Mouse (Mus musculus) ovary, adult 18-20 months (tissue): ENCODE data around the gene Usp25.
A peak's percentile ranks its signal among the peaks of the same experiment; 100 is the strongest.

Source experiments
- DNase-seq: peaks from one replicate; pipeline ENCODE4 v3.0.0; 2022; ENCODE audit warnings: low spot score, mixed read lengths

Gene Usp25

DNA sequence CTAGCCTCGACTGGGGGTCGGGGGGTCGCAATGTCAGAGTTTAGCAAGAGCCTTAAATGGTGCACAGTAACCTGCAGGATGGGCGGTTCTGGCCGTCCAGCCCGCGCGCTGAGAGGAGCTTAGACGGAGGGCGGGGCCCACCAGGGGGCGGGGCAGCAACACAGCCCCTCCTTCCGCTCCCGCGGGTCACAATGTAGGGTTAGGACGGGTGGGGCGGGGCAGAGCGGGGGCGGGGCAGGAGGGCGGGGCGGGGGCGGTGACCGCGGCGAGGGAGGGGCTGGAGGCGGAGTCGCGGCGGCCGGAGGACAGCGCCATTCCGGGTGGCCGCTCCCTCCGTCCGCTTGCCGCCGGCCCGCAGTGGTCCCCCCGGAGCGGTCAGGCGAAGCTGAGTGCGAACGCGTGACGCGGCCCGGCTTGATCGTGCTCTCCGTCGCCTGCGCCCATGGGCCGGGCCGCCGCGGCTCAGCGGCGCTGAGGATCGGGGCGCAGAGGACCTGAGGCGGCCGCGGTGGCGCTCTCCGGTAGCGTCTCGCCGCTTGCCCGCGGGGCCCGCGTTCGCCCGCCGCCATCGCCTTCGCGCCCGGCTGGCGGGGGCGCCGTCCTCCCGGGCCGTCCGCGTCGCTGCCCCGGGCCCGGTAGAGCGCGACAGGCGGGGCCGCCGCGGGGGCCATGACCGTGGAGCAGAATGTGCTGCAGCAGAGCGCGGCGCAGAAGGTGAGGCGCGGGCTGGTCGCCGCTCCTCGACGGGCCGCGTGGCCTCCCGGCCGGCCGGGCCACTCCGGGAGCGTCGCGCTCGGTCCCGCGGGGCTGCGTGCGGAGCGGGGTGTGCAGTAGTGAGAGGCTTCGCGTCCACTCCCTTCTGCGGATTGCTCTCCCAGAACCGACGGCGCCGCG lies at the start of gene Usp25:
Usp25 (plus strand) TSS at position 280 of the 894 bp plus-strand sequence.
- DNase-seq: peak; percentile 88

DNA sequence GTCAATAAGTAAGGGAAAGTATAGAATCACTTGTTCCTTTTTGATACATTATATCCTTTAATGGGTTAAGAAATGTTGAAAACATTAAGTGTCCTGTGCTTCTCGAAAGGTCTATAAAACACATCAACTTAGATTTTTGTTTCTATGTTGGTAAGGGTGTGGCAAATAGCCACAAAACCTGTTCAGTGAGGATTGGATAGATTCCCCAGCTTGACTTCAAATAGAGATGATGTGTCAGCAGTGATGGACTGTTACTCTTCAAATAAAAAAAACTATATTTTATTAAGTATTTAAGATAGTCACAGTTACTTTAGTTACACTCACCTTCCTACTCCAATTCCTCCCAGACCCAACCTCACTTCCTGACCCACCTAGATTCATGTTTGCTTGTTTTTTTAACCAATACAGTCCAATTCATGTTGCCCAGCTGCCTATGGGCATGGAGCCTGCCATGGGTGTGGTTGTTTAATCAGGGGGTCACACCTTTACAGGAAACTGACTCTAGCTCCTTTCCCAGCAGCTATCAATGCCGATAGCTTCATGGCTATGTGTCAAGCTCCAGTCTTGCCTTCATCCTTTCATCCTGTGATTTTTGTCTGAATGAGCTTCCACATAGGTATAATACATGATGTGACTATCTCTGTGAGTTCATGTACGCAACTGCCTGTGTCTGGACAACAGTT lies 45.8 kb upstream of the Usp25 start:
- no peak for DNase-seq

DNA sequence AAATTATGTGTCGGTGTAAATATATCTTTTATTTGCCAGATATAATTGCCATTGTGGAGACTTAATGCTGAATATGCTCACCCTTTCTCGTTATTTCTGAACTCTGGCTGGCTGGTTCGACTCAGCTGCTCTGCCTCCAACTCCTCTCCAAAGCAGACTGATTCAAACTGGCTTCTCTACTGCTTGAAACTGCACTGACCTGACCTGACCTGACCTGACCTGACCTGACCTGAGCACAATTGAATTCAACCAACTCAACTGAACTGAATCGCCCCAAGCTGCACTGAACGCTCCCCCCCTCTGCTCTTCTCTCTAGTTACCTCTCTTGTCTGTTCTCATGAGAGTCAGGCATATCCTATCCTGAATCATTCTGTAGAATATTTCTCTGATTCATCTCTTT lies 42.3 kb upstream of the Usp25 start:
- DNase-seq: no peak

DNA sequence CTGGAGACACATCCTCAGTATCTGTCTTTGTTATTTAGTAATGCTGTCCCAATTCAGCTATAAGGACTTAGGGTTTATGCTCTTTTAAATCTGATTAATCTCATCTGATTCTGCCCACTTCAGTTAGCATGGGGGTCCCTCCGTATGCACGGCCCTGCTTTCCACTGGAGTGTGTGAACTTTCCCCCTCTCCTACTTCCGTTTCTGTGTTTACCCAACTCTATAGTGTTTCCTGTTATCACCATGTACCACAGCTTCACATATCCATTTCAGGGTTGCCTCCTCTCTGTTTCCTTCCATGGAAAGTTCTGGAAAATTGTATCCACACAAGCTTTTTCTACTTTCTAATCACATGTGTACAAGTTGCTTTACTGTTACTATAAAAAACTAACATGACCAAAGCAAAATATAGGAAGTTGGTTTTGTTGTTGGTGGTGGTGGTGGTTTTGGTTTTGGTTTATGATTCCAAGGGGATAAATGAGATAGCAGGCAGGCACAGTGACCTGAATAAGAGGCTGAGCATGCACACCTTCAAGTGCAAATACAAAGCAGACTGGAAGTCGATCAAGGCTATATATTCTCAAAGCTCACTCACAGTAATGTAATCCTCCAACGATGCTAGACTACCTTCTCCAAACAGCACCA lies 36.6 kb upstream of the Usp25 start:
- no peak for DNase-seq

DNA sequence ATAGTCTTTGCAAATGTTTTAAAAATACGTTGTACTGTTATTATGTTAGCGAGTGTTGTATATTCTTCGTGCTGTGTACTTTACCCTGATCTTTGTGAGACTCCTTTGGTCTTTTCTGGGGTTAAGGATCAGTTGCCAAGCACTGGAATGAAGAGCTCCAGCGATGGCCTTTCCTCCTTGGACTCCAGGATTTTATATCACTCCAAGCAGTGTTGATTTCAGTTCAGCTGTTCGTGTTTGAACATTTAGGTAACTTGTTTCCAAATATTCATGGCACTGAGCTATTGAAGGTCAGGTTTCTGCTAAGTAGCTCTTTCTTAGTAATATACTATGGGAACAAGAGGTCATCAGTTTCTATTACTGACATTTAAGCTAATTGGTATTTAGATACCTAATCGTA lies 29.8 kb upstream of the Usp25 start:
- DNase-seq: no peak

DNA sequence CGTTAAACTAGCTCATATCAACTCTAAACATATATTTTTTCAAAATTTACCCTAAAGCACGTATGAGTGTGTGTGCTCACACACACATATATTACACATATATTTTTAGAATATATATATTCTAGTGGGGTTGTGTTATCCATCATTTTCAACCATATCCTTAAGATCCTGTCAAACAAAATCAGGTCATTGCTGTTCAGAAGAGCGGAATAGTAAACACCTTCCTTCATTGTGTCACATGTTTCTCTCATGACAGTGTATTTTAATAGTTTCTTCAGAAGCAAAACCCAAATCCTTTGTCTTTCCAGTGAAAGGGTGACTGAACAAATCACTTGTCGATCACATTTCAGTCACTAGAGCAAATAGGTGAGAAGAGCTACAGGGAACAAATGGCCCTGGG lies 25.8 kb upstream of the Usp25 start:
- DNase-seq: no peak

DNA sequence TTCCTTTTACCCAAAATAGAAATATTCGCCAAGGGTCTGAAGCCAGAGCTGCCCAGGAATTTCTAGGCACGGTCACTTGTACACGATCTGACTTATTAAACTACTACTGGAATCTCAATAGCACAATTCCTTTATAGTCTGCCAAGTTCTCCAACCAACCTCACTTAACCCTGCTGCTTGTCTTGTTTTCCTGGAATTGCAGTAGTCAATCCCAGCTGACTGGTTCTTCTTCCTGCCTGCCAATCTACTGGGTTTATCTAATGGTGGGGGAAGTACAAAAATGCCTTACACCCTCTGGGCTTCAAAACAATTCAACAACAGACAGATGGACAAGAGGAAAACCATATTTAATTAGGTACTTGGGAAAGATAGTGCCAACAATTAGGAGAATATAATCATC lies 9.6 kb upstream of the Usp25 start:
- DNase-seq: no peak

DNA sequence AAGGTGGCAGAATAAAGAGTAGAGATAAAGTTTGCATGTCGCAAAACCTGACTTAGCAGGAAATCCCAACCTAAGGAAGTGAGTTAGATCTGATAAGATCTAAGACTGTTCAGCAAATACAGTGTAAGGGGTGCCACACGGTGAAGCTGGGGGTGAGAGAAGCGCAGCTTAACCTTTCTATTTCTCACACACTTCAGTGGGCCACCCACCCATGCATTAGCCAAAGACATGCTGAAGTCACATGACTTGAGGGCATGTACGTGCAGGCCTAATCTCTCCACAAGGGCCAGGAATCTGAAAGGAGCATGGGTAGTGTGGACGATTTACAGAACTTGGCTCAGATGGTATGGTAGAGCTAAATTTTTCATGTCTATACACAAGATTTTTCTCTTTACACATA lies 4.3 kb upstream of the Usp25 start:
- no peak for DNase-seq

DNA sequence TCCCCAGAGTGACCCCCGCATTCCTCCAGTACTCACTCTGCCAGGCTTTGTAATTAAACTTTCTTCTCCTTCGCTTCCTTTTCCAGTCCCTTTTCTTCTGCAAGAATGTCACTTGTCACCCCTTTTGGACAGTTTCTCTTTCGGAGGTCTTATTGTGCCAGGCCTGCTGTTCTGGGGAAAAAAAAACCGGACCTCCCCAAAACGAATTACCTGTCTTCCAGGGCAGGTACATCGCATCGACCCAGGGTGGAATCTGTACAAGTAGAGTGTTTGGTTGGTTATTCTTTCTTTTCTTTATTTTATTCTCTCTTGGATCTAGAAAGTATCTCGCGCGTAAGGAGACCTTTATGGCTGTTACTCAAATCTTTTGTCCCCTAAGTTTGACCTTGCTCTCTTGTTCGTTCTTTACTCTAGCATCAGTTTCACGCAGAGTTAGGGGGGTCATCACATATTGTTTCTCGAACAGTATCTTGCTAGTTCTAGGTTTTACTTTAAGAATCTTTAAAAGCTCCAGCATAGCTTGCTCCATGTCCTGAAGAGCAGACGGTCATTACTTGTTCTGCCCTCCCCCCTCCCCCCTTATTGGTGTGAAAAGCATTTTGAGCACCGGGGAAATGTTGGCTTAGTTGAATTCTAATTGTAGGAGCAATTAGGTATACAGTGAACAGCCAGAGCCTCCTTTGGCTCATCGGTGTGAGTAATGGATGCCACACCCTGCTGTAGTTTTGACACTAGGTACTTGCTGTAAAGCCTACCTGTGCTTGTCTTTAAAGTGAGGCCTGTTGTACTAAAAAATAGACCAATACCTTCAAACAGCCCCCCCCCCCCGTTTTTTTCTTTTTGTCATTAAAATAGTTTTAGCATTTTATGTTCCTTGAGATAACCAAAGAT lies 1.1 kb downstream of the Usp25 start:
- no peak for DNase-seq

DNA sequence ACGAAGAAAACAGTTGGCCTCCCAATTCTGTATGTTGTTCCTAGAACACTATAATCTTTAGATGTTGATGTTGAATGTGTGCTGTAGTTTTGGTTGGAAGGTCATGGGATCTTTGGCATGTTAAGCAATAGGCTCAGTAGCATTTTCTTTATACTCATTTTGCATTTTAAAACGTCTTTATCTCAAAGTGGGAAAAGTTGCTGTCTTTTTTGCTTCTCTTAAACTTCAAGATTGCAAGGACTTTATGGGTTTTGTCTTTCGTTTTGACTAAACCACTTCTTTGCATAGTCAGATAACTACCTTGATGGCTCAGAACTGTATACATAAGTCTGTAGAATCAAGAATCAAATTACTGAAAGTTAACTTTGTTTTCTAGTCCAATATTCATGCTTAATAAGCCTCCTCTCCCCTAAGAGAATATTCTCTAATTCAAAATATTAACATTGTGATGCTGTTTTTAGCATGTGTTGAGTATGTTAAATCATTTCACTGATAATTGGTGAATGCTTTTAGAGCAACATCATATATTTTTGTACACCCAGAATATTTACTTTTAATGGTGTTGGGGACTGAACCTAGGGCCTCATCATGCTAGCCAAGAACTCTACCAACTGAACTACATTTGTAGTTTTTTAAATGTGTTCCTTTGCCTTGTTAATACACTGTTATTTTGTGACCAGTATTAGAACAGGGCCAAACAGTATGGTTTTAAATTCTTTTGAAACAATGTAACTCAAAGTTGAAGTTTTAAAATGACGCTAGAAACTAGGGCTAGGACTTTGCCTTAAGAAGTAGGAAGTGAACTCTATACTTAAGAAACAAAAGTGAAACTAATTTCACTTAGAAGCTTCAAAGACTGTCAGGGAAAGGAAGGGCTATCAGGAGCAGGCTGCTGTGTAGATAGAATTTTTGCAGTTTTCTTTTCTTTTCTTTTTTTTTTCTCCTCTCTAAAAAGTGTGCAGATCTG lies 2.2 kb downstream of the Usp25 start:
- DNase-seq: no peak

DNA sequence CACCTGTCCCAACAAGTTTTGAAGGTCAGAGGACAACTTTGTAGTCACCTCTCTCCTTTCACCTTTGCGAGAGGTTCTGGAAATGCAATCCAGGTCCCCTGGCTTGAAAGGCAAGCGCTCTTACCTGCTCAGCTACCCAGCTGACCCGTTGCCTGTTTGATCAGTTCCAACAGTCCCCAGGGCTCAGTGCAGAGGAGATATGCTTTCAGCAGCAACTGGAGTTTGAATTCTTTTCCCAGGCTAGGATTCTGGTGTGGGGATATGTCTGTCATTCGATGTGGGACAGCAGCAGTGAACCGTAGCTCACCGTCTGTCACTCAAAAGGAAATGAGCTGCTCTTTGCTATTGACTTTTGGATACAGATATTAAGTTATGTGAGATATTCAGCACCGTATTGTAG lies 4.4 kb downstream of the Usp25 start:
- no peak for DNase-seq

DNA sequence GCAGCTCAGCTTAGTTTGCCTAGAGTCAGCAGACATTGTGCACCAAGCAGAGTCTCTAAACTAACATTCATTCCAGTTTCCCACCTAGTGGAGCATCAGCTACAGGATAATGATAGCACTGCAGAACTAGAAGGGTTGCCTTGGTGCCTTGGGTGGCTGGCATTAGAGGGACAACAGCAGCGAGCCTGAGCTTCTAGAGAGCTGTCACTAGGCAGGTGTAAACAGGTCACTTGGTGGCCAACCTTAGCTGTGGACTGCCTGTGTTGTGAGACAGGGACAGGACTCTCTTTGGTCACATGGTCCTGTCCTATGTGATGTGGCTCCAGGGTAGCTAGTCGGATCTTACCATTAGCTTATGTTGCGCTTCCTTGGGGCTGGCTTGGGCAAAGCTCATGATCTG lies 6.7 kb downstream of the Usp25 start:
- DNase-seq: no peak

DNA sequence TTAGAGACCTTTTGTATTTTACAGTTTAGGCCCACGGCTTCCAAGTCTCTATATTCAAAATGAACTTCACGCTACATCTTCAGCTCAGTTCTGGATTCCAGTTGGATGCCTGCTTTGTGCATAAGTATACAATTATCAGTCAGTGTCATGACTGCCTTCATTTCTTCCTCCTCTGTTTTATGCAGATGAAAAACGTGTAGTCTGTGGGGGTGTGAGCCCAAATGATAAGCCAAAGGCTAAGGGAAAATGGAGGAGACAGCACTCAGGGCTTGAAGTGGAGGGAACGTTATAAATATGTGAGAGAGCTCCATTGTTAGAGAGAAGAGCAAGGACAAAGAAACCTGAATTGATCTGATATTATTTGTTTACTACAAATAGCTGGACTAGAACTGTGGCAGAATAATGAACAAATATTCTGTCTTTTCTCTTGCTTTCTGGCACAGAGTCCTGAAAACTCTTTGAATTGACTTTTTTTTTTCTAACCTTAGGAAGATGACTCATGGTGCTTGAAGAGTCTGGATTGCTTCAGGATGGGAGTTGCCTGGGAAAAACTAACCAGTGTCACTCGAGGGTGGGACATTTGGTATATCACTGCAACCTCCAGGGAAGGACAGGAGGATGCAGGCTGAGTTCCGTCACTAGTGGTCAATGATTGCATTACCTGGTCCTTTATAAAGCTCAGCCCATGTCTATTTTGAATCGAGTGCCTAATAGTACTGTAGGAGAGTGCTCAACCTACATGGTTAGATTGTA lies 10.3 kb downstream of the Usp25 start:
- no peak for DNase-seq

DNA sequence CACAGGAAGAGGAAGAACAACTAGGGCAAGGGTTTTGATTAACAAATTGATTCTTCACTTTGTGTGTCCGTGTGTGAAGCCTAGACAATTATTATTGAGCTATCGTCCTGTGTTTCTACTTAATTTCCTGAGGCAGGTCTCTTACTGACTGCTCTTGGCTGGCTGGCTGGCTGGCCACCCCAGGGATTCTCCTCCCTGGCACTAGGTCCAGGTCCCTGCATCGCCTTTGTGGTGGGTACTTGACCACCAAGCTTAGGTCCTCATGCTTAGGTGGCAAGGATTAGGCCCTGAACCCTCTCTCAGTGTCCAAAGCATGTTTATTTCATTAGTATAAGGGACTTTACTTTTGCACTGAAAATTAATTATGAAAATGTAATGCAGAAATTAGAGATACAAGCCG lies 12.6 kb downstream of the Usp25 start:
- no peak for DNase-seq

DNA sequence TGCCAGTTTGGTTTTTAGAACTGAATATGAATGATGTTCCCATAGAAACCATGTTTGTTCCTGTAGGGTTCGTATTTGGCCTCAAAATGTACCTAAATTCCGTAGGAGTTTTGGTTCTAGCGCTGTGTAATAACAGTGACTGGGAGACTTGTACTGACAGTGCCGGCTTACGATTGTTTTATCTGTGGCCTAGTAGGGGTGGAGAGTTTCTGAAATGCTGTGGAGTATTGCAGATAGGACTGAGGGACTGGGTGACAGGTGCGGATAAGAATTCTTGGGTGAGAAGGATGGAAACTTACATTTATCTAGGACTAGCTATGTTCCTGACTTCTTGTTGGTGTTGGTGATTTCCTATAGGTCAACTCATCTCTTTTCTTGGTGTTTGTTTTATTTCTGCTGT lies 13.4 kb downstream of the Usp25 start:
- no peak for DNase-seq

DNA sequence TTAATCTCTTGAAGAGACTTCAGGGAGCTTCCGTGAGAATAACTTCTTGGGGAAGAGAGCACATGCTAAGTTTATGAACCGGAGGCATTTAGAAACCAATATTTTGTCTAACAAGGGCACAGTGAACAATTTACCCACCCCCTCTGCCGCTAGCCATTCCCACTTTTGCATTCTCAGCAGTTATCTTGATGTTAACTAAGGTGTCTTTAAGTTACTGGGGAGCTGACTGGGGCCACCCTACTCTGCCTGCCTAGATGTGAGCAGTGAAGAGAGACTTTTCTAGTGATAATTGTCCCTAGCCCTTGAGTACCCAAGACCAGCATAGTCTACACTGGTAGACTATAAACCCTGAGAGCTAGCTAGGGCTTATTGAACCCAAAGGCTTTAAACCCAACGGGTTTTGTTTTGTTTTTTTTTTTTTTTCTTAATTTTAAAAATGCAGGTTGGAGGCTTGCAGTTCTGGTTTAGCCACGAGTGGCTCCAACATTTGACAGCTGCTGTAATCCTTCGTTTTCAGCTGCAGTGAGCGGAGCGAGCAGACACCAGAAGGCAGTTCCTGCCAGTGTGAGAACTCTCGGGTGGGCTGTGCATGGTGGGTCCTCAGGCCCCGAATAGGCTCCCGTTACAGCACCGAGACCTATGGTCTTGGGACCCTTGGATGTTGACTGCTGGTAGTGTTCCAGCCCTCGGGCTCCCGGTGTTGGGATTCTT lies 14.6 kb downstream of the Usp25 start:
- no peak for DNase-seq

DNA sequence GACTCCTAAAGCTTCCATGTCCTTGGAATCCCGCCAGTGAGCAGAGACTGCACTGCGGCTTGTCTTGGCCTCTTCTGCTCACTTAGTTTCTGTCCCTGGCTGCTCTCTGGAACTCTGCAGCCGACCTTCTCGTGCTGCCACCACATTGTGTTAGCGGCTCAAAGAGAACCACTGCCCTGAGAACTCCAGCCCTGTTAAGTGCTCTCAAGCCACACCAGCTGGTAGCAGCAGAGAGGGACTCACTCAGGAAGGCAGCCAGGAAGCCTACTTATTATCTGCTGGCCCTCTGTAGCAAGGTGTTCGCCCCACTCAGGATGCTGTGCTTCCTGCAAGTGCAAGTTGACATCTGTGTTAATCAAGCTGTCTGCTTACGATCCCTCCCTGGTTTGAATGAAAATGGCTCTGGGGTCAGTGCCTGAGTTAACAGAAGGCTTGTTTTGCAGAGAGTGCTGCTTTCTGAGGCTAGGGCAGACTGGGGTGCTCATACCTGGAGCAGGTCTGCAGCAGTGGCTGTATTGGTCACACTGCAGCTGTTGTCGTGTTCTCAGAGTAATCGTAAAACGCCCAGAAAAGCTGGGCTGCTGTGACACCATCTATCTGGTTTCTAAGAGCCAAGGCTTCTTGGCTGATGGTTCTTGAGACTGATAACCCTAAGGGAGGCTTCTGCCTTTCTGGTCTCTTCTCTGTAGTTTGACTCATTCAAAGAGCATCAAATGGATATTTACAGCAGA lies 15.3 kb downstream of the Usp25 start:
- peak; percentile 54 for DNase-seq

DNA sequence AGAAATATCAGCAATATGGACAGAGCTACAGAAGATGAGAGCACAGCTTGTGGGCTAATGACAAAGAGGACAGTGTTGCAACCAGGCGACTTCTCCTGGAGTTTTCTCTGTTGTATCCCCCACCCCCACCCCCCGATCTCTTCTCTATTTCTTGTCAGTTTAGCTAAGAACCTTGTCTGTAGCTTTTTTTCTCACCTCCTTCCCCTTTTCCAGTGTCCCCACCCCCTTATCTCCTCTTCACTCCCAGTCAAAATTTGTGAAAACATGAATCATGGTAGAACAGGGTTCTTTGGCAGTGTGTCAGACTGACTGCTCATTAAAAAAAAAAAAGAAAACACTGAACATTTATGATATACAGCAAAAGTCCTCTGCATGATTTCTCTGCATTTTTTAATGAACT lies 16.9 kb downstream of the Usp25 start:
- no peak for DNase-seq

DNA sequence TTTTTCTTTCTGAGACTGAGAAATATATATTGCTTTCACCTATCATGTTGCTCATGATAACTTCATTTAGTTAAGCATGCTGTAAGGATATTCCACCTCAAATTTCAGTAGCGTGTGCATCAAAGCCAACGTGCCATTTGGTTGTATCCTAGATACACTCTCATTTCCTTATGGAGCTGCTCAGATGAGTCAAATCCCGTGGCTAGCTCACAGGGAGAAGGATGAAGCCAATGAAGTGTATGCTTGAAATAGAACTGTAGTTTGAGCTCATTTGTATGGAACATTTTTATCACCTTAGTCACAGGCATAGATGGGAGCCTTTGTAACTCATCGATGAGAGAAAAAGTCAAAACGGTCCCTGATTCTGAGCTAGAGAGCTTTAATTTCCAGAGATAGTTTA lies 20.8 kb downstream of the Usp25 start:
- no peak for DNase-seq
